Mouse (Mus musculus) stomach, embryonic 16.5 days (tissue): ENCODE results near the gene Alg14. TPM values are rescaled to one million over a fixed set of nuclear protein-coding genes. Genes with fewer than 3 reads are reported as not detected.

ENCODE experiments used
- ATAC-seq: fragments of 200-750 bp; cut with Nextera tagmentation; 2 replicates; pipeline ENCODE4 v1.8.0; 2017; ENCODE audit warnings: moderate number of reproducible peaks, moderate TSS enrichment; ENCODE audit not compliant: insufficient read depth, low FRiP score
- H3K27ac ChIP-seq: fragments of 300-500 bp; sonication (generic); 2 replicates; pipeline ENCODE4 v1.5.1; 2014; ENCODE audit warnings: low read length
- H3K27me3 ChIP-seq: fragments of 300-500 bp; sonication (generic); 2 replicates; pipeline ENCODE4 v1.6.1; 2014; ENCODE audit warnings: low read length, control low read depth, mixed read lengths; ENCODE audit not compliant: control insufficient read depth, insufficient read depth
- H3K36me3 ChIP-seq: fragments of 300-500 bp; sonication (generic); 2 replicates; pipeline ENCODE4 v1.6.1; 2014; ENCODE audit warnings: low read length; ENCODE audit not compliant: control insufficient read depth, insufficient read depth
- H3K4me1 ChIP-seq: fragments of 300-500 bp; sonication (generic); 2 replicates; pipeline ENCODE4 v1.6.1; 2014; ENCODE audit warnings: low read length, control low read depth, mixed read lengths; ENCODE audit not compliant: control insufficient read depth, insufficient read depth
- H3K4me2 ChIP-seq: fragments of 300-500 bp; sonication (generic); 2 replicates; pipeline ENCODE4 v1.6.1; 2014; ENCODE audit warnings: low read depth, low read length, mixed read lengths
- H3K4me3 ChIP-seq: fragments of 300-500 bp; sonication (generic); replicated peaks from 2 replicates; pipeline ENCODE4 v1.5.1; 2014; ENCODE audit warnings: mild to moderate bottlenecking, low read length
- H3K9ac ChIP-seq: fragments of 300-500 bp; sonication (generic); 2 replicates; pipeline ENCODE4 v1.6.1; 2014; ENCODE audit warnings: low read length
- H3K9me3 ChIP-seq: fragments of 300-500 bp; sonication (generic); replicated peaks from 2 replicates; pipeline ENCODE4 v1.6.1; 2016; ENCODE audit warnings: low read length, control low read depth; ENCODE audit not compliant: control insufficient read depth
- WGBS: fragments of 180-500 bp; shearing (Covaris S2); extraction: QIAGEN DNeasy Blood & Tissue Kit; methylation state at CpG from one replicate; pipeline ENCODE4 v1.1.7; 2014; 5-methylcytosine and 5-hydroxymethylcytosine counted together
- polyA plus RNA-seq: library from polyadenylated mRNA; unstranded; fragments of >200 nt; fragmentation: Nextera tagmentation; extraction: Ambion mirVana; gene quantifications from 2 replicates; pipeline ENCODE4 v1.2.1, GENCODE M21; 2015

Gene Alg14
- polyA plus RNA-seq, 1 experiment from 2014 or later: 45.8 TPM

GRCm38 (mm10) chr3:121267283-121267682 lies 24.3 kb upstream of the Alg14 start:
- Histone ChIP-seq H3K9ac (no peak overlapping the region), H3K4me3 (no peak overlapping the region), H3K4me1 (0 out of 2 replicates have a peak, but pooled peaks cover 4% of the 10 kb centered on the region), H3K9me3 (no peaks in the 10 kb centered on the region), H3K4me2 (no peak overlapping the region), H3K27me3 (peaks cover 9% of the 10 kb centered on the region; the same call in 1 of the 2 replicates), H3K27ac (no peak overlapping the region), H3K36me3 (no peaks in the 10 kb centered on the region)
- 71% methylated on average over 5 of the region's 5 CpGs for WGBS
- ATAC-seq: no peak

- Histone ChIP-seq H3K27ac (no peak overlapping the region), H3K27me3 (no peaks in the 10 kb centered on the region), H3K9me3 (no peaks in the 10 kb centered on the region), H3K36me3 (no peaks in the 10 kb centered on the region), H3K4me1 (no peaks in the 10 kb centered on the region), H3K9ac (no peak overlapping the region), H3K4me2 (no peak overlapping the region), H3K4me3 (no peak overlapping the region)
- 78% methylated on average over 2 of the region's 2 CpGs for whole genome bisulfite sequencing
- no peak for ATAC-seq
Measured at GRCm38 (mm10) chr3:121272577-121272976, 19.0 kb upstream of the Alg14 start.

GRCm38 (mm10) chr3:121274010-121274409 lies 17.6 kb upstream of the Alg14 start:
- H3K36me3 ChIP-seq: no peaks in the 10 kb centered on the region
- no peak overlapping the region for H3K4me3 ChIP-seq
- no peaks in the 10 kb centered on the region for H3K4me1 ChIP-seq
- no peak overlapping the region for H3K27ac ChIP-seq
- no peak overlapping the region for H3K4me2 ChIP-seq
- no peak overlapping the region for H3K9ac ChIP-seq
- 94% methylated on average over 2 of the region's 2 CpGs for WGBS
- no peak for ATAC-seq
- H3K9me3 ChIP-seq: no peaks in the 10 kb centered on the region
- H3K27me3 ChIP-seq: no peaks in the 10 kb centered on the region

- H3K4me1 ChIP-seq: no peaks in the 10 kb centered on the region
- no peak for ATAC-seq
- no peak overlapping the region for H3K4me2 ChIP-seq
- no peak overlapping the region for H3K9ac ChIP-seq
- H3K27ac ChIP-seq: no peak overlapping the region
- no peaks in the 10 kb centered on the region for H3K9me3 ChIP-seq
- no peaks in the 10 kb centered on the region for H3K27me3 ChIP-seq
- no peak overlapping the region for H3K4me3 ChIP-seq
- WGBS: 74% methylated on average over 4 of the region's 4 CpGs
- no peaks in the 10 kb centered on the region for H3K36me3 ChIP-seq
Measured at GRCm38 (mm10) chr3:121277009-121277408, 14.6 kb upstream of the Alg14 start.

GRCm38 (mm10) chr3:121277557-121277956 lies 14.0 kb upstream of the Alg14 start:
- H3K9me3 ChIP-seq: no peaks in the 10 kb centered on the region
- no peak overlapping the region for H3K27ac ChIP-seq
- H3K4me3 ChIP-seq: no peak overlapping the region
- H3K27me3 ChIP-seq: no peaks in the 10 kb centered on the region
- no peak overlapping the region for H3K4me2 ChIP-seq
- 83% methylated on average over 4 of the region's 4 CpGs for WGBS
- ATAC-seq: no peak
- H3K36me3 ChIP-seq: no peaks in the 10 kb centered on the region
- H3K4me1 ChIP-seq: no peaks in the 10 kb centered on the region
- no peak overlapping the region for H3K9ac ChIP-seq

GRCm38 (mm10) chr3:121279679-121280078 lies 11.9 kb upstream of the Alg14 start:
- no peak overlapping the region for H3K9ac ChIP-seq
- 81% methylated on average over 14 of the region's 14 CpGs for WGBS

GRCm38 (mm10) chr3:121282998-121283397 lies 8.6 kb upstream of the Alg14 start, which contains the start of gene Tmem56:
TSS of gene Tmem56 (minus strand) at chr3:121283098.
- ATAC-seq: no peak

More at GRCm38 (mm10) chr3:121279679-121280078, 11.9 kb upstream of the Alg14 start:
- H3K4me2 ChIP-seq: no peak overlapping the region
- H3K27me3 ChIP-seq: no peaks in the 10 kb centered on the region
- no peaks in the 10 kb centered on the region for H3K36me3 ChIP-seq
- H3K4me3 ChIP-seq: no peak overlapping the region
- H3K27ac ChIP-seq: no peak overlapping the region
- no peaks in the 10 kb centered on the region for H3K9me3 ChIP-seq
- no peak for ATAC-seq
- H3K4me1 ChIP-seq: no peaks in the 10 kb centered on the region

GRCm38 (mm10) chr3:121285219-121285618 lies 6.4 kb upstream of the Alg14 start:
- H3K4me2 ChIP-seq: no peak overlapping the region
- 84% methylated on average over 6 of the region's 6 CpGs for WGBS
- H3K36me3 ChIP-seq: no peaks in the 10 kb centered on the region
- H3K9ac ChIP-seq: no peak overlapping the region
- H3K27ac ChIP-seq: no peak overlapping the region
- ATAC-seq: no peak
- no peak overlapping the region for H3K4me3 ChIP-seq
- H3K27me3 ChIP-seq: no peaks in the 10 kb centered on the region
- no peaks in the 10 kb centered on the region for H3K4me1 ChIP-seq
- no peaks in the 10 kb centered on the region for H3K9me3 ChIP-seq

More at GRCm38 (mm10) chr3:121282998-121283397, 8.6 kb upstream of the Alg14 start, which contains the start of gene Tmem56:
- no peaks in the 10 kb centered on the region for H3K27me3 ChIP-seq
- WGBS: 79% methylated on average over 4 of the region's 4 CpGs
- H3K4me2 ChIP-seq: no peak within 1 kb of the TSS
- H3K9ac ChIP-seq: no peak within 1 kb of the TSS
- no peak within 1 kb of the TSS for H3K4me3 ChIP-seq
- no peaks in the 10 kb centered on the region for H3K36me3 ChIP-seq
- no peaks in the 10 kb centered on the region for H3K4me1 ChIP-seq
- H3K27ac ChIP-seq: no peak within 1 kb of the TSS
- H3K9me3 ChIP-seq: no peaks in the 10 kb centered on the region

GRCm38 (mm10) chr3:121287151-121287550 lies 4.4 kb upstream of the Alg14 start:
- Histone ChIP-seq H3K27ac (no peak overlapping the region), H3K36me3 (no peaks in the 10 kb centered on the region), H3K27me3 (no peaks in the 10 kb centered on the region), H3K9me3 (no peaks in the 10 kb centered on the region), H3K9ac (no peak overlapping the region), H3K4me2 (no peak overlapping the region), H3K4me3 (no peak overlapping the region), H3K4me1 (no peaks in the 10 kb centered on the region)
- WGBS: 93% methylated on average over 2 of the region's 2 CpGs
- no peak for ATAC-seq
